Mouse (Mus musculus) liver, embryonic 14.5 days (tissue): ENCODE measurements at regions not wholly inside any gene's neighbourhood (a gene's known extent, or its start where the extent isn't known, plus 50 kb on each side); places are given as distances from the start of the nearest gene placed in this dataset.

Source experiments
- CTCF ChIP-seq: IDR thresholded peaks from 2 replicates; pipeline ENCODE4 v1.5.1; 2016; ENCODE audit warnings: antibody characterized with exemption, low read depth, control low read depth
- EP300 ChIP-seq: IDR thresholded peaks from 2 replicates; pipeline ENCODE4 v1.6.1; 2016; ENCODE audit warnings: antibody characterized with exemption, low read depth

- no peak for TF ChIP-seq CTCF
- TF ChIP-seq EP300: no peak
Observed at GRCm38 (mm10) chr13:45252126-45252525, 137.4 kb upstream of the Mylip start.
